Mouse (Mus musculus): ENCODE measurements around the gene Sel1l.
"Not testable (repeated sequence)": the region's sequence is repeated elsewhere in the genome, so short reads cannot be mapped to it uniquely, and the experiment has no call there.

The Sel1l gene

DNA sequence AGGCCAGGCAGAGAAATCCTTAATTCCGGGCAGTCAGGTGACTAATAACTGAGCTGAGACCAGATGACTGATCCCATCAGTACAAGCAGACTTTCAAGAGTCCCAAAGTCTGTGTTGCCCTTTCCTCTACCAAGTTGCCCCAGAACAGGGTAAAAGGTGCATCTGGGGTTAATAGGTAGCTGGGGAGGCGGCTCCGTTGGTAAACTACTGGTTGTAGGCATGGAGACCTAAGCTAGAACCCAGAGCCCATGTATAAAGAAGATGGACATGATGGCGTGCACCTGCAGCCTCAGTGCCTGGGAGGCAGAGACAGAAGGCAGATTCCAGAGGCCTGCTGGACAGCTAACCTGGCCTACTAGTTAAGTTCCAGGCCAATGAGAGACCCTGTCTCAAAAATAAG, 30.2 kb downstream of the Sel1l start:
- DNase-seq (ENCODE audit: low spot score in 2 of 2), result no peak

DNA sequence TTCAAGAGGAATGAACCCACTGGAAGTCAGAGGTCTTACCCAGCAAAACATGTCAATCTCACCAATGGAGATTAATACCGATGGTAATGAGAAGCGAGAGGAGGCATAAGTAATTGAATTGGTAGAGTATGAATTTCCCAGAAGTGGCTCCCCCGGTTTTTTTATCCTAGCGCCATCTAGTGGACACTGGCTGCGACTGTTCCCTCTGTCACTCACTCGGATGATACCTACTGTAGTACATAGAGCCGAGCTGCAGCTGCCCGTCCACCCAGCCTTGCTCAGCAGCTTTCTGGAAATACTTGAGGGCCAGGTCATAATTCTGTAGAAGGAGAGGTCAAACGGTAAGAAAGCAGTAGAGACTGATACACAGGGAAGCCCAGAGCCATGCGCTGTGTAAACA, 33.0 kb downstream of the Sel1l start:
- DNase-seq (ENCODE audit: low spot score in 2 of 2), result peak; percentile 20 to 41

DNA sequence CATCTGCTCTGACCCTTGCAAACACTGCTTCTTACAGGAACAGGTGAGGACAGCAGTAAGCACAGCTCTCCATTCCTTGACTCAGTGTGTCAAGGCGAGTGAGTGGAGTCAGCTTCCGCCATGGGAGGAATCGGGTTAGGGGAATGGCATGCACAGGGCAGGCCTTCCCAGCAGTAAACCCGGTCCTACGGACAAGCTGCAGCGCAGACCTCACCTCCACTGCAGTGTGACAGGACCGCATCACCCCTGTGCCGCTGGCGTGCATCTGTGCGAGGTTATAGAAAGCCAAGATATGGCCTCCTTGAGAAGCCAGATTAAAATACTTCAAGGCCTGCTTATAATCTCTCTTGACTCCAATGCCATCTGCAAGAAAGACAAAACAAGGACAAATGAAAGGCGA, 33.4 kb downstream of the Sel1l start:
- DNase-seq (ENCODE audit: low spot score in 2 of 2), result no peak

DNA sequence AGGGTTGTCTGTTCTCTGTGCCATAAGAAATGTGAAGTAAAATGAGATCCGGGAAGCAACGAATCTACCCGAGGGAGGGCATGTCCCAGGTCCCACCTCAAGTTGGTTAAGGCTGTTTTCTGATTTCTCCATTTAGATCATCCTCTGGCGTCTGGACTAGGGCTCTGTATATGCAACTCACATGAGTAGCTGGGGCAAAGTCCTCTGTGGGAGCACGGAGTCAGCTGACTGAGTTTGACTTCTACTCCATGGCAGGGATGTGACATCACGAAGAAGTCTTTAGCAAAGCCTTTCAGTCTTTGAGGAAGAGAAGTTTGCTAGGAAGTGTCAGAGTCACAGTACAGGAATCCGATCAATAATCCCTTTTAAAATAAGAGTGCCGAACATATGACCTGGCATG, 40.0 kb downstream of the Sel1l start:
- DNase-seq (ENCODE audit: low spot score in 2 of 2), result no peak

DNA sequence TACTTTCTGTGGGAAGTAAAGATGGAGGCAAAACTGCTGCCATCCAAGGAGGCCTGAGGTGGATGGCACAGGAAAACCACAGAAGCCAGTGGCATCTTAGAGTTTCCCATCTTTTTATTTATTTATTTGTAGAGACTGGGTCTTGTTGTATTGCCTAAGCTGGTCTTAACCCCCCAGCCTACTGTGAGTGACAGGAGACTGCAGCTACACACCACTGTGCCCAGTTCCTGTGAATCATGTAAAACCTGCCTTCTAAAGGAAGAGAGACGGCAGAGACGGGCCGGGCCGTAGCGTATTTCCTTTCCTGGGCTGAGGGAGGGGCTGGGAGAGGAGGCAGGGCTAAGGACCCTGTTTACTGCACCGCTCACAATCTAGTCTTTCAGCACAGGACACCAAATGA, 41.2 kb downstream of the Sel1l start:
- no peak for DNase-seq (ENCODE audit: low spot score in 2 of 2)

DNA sequence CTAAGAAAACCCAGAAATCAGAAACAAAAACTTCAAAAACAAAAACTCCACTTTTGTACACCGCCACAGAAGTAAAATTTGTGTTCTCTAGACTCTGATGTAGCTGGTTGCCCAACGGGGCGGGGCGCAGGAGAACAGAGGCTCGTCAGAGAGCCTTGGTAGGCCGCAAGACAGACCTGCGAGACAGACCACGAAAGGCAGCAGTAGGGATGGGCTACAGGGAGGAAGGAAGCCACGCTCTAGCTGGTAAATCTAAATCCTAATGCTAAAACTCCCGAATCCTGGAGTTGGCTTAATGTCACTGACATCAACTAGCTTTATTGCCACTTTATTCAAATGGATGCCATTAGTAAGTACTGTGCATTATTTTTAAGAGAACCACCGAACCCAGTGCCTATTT, 41.9 kb downstream of the Sel1l start:
- DNase-seq (ENCODE audit: low spot score in 2 of 2), result no peak

DNA sequence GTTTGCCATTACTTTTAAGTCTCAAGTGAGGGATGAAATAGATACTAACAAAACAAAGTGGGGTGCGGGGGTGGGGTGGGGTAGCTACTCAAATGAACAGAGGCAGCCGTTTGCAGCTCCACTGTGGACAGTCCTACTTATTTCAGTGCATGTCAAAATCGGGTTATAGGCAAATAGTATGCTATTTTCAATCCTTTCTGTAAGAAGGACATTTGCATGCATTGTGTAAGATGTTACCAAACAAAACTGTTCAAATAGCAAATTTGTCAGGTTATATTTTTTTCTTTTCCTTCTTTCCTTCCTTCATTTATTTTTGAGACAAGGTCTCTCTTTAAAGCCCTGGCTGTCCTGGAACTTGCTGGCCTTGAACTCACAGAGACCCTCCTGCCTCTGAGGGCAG, 44.7 kb downstream of the Sel1l start:
- DNase-seq (ENCODE audit: low spot score in 2 of 2), result no peak

DNA sequence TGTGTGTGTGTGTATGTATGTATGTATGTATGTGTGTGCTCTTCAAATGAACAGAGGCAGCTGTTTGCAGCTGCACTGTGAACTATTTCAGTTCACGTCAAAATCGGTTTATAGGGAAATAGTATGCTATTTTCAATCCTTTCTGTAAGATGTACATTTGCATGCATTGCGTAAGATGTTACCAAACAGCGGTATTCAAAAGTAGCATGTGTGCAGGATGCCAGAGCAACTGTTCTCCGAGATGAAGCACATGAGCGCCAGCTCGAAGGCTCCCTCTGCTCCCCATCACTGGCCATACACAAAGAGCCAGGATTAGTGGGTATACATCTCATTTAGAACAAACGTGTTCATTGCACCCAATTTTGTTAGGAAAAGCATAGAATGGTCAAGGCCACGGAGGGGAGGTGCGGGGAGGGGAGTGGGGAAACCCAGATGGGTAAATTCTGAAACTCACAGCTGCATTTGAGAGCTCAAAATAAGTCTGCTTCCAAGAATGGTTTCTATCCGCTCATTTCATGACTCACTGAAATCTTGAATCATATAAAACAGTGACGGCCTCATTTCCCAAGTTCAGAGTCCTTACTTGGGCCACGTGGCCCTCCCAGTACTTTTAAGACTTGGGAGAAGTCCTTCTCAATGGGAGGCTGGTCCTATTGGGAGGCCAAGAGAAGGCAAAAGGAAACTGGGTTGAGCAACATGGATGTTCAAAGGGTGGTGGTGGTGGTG, 45.6 kb downstream of the Sel1l start:
- no peak for DNase-seq (ENCODE audit: low spot score in 2 of 2)

DNA sequence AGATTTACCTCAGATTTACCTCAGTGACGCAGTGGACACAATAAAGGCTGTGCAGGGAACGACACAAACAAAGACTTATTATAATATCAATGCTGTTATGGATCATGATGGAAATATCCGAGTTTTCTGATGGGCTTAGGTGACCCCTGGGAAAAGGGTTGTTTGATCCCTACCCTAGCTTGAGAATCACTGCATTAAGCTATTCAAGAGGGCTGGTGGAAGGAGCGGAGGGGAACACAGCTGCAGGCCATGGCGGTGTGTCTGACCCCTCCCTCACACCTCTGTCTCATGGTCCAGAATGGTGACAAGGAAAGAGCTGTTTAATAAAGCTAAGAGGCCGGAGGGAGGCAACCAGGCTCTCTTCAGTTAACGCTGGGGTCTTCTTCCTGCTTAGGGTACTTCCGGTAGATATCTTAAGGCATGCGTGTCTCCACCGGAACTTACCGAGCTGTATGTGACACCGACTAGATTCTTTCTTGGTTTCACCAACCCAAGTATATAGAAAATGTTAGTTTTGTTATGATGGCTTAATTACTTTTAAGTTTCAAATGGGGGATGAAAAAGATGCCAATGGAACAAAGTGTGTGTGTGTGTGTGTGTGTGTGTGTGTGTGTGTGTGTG, 46.3 kb downstream of the Sel1l start:
- DNase-seq (ENCODE audit: low spot score in 2 of 2), result no peak

DNA sequence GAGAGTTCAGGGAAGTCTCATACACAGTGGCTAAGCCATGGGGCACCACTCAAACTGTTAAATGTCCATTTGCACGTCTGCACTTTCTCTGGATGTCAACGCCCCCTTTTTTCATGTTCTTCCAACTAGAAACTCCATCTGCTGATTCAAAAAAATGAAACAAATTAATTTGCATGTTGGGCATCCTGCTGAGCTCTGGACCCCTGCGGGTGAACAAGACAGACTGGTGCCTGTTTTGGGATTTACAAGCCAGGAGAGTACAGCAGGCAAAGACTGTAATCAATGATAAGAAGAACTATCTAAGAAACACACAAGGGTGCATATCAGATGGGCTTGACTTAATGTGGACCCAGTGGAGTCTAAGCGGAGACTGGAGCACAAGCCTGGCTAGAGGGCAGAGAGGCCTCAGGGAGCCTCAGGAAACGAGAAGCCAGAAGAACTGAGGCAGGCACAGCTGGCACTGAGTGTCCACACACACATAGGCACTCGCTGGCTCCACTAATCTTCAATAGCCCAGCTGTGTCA, 48.0 kb downstream of the Sel1l start:
- DNase-seq (ENCODE audit: low spot score in 2 of 2), result no peak

DNA sequence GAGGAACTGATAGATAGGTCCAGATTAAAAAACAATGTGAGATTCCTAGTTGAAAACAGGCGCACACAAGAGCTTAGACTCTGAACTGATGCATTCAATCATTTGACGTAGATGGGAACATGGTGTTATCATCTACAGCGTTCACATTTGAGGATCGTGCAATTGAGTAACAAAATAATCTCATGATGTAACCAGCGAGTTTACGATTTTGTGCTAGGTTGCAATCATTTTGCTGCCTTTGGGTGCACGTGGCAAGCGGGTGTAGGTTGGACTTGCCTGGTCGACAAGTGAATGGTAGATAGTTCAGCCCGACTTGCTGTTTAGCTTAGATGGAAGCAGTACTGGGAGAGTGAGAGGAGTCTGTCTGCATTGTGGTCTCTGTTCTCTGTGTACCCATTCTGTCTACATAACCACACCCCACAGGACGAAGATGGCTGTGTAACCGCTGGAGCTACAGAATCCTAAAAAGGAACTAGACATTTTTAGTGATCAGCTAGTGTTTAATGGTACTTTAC, 49.1 kb downstream of the Sel1l start:
- DNase-seq (ENCODE audit: low spot score in 2 of 2), result no peak

DNA sequence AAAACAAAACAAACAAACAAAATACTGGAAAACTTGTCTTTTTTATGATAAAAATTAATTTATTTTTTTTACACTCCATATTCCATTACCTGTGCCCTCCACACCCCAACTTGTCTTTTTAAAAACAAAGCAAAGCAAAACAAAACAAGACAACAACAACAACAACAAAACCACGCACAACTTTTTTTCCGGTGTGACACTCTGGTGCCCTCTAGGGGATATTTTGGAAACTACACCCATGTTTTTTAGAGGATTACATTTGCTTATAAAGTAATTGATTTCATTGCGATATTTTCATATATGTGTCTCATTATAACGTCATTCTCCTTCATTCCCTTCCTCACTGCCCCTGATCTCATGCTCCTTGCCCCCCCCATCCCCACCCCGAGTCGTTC, 49.6 kb downstream of the Sel1l start:
- peak in 1 of 2 experiments; percentile 27 for DNase-seq (ENCODE audit: low spot score in 2 of 2)

DNA sequence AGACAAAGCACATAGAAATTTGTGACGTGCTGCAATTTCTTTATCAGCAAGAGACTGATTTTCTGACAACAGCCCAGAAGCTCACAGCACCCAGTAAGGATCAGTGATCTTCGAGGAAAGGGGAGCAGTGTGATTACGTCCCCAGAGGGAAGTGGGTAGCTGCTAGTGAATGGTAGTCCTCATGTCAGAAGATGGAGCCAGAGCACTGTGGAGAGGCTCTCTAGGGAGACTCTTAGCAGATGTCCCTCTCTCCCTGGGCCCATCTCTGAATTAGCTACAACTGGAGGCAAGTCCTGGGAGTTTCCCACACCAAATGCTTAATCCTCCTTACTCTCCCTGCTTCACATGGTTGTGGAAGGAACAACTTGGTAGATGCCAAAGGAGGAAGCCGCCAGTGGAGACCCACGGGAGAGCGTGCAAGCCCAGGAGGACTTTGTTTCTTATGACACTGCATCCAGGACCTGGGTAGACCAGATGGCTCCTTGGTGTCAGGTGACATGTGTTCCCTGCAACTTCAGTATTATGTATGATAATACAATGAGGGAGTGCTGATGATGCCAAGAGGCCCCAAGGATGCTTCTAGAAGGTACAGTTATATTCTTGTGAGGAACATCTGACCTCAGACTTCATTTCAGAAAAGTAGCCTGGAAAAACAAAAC, 50.1 kb downstream of the Sel1l start:
- DNase-seq (ENCODE audit: low spot score in 2 of 2), result no peak

DNA sequence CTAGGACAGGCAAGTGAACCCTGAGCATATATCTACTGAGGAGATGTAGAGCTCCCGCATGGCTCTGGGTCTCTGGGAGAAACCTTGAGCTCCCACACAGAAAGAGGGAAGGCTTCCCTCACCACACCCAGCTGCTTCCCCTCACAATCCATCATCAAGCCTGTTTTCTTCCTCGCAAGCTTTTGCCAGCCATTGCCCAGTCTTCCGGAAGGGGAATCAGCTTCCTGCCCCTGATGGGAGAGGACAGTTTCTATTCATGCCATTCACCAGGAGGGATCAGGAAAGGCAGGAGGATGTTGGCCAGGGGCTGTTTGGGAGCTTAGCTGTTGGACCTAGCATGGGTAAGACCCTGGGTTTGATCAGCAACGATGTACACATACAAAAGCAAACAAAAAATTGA, 52.2 kb downstream of the Sel1l start:
- no peak for DNase-seq (ENCODE audit: low spot score in 2 of 2)

DNA sequence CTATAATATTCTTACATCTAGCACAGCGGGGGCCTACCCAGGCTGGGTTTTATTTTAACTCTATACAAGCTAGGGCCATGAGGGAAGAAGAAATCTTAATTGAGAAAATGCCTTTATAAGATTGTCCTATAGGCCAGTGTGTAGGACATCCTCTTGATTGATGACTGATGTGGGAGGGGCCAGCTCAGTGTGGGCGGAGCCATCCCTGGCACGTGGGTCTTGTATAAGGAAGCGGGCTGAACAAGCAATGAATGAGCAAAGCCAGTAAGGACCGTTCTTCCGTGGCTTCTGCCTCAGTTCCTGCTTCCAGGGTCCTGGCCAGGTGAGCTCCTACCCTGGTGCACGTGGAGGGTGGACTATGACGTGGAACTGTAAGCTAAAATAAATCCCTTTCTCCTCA, 55.7 kb downstream of the Sel1l start:
- DNase-seq (ENCODE audit: low spot score in 2 of 2), result no peak

DNA sequence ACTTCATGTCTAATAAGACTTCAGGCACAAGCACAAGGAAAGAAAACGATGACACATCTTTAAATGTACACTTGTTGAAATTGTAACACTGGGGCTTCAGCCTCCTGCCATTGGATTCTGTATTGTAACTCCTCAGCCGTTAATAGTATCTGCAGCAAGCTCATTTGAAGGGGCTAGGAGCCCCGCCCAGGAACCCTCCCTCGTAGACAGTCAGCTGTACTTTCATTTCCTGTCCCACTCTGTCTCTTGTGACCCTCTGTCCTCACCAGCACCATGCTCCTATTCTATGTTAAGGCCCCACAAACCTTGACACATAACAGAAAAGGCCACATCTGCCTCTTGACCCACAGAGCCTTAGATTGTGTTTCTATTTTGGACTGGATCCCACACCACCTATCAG, 57.1 kb downstream of the Sel1l start:
- DNase-seq (ENCODE audit: low spot score in 2 of 2), result peak; percentile 3 to 7

DNA sequence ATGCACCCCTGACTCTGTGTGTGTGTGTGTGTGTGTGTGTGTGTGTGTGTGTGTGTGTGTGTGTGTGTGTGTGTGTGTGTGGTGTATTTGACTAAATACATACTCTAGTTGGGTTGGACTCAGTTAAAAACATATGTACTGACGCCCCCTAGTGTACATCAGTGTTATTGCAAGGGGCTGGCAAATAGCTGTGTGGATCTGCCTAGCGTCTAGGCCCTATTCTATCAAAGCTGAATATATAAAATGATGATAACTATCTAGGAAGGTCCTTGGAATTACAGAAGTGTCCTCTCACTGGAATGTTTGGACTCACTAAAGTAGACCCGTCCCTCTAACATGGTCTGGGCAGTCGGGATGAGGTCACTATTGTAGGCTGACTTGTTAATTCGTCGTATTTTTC, 59.2 kb downstream of the Sel1l start:
- peak; percentile 30 to 51 for DNase-seq (ENCODE audit: low spot score in 2 of 2)

DNA sequence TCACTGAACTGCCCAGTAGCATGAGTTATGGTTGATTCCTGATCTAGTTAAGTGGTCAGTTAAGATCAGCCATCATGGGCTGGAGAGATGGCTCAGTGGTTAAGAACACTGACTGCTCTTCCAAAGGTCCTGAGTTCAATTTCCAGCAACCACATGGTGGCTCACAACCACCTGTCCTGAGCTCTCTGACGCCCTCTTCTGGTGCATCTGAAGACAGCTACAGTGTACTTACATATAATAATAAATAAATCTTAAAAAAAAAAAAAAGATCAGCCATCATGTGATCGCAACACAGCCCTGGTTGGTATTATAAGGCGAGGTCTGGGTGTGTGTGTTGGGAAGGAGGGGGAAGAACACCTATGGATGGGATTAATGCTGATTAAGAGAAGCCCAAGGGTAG, 60.5 kb downstream of the Sel1l start:
- DNase-seq (ENCODE audit: low spot score in 2 of 2), result not testable (repeated sequence)

DNA sequence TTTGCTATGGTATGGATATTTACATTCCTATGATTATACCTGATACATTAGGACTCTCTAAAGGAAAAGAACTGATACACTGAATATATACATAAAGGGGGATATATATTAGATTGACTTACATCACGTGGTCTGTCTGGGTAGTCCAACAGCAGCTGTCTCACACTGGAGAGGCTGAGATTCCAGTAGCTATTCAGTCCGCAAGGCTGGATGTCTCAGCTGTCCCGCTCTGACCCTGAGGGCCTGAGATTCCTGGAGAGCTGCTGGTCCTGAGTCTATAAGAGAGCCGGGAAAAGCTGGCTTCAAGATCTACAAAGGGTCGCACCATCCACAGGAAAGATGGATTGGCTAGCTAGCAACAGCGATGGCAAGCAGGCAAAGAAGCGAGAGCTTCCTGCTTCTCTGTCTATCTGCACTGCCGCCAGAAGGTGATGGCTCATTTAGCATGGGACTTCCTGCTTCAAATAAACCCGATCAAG, 61.0 kb downstream of the Sel1l start, which contains the start of gene Ston2:
Ston2 (minus strand) TSS at position 429 of the 479 bp plus-strand sequence.
- DNase-seq (ENCODE audit: low spot score in 2 of 2), result no peak

DNA sequence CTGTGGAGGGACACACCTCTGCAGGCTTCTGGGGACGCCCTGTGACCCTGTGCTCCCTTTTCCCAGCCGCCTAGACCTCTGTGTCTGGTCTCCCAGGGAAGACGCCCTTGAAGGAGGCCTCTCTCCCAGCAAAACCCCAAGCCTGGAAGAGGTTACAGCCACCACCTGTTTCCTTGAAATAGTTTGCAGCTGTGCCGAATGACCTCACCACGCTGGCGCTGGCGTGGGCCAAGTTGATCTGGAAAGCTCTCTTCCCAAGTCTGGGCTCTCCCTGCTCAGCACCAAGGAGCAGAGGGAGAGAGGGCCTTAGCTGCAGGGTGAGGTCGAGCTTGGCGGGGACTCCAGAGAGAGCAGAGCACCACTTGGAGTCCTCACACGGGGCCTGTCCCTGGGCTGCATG, 62.6 kb downstream of the Sel1l start:
- no peak for DNase-seq (ENCODE audit: low spot score in 2 of 2)

DNA sequence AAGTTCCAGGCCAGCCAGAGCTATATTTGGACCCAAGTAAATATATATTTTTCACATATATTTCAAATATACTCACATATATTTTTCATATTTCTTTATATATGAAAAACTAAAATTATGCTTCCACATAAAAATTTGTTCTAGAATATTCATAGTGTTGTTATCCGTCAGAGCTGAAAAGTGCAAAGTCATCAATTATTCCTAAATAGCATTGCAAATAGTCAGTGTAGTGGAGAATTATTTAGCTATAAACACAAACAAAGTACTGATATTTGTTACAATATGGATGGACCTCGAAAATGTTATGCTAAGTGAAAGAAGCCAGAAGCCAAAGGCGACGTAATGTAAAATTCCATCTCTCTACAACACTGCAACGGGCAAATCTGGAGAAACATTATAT, 67.5 kb downstream of the Sel1l start:
- no peak for DNase-seq (ENCODE audit: low spot score in 2 of 2)

DNA sequence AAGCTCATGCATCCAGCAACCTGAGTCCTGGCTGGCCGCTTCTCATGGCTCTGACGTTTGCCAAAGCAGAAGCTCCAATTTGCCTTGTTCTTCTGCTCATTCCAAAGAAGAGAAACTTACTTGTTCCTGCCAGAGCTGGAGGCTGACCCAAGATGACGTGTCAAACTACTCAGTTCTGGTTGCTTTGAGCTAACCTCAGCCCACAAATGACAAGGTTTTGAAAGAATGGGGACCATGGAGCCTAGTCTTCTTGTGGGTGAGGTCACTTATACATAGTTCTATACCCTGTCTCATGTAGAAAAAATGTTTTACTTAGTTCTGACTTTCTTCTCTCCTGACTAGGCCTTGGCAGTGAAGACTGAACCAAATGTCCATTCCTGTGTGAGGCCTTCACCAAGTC, 68.4 kb downstream of the Sel1l start:
- no peak for DNase-seq (ENCODE audit: low spot score in 2 of 2)

DNA sequence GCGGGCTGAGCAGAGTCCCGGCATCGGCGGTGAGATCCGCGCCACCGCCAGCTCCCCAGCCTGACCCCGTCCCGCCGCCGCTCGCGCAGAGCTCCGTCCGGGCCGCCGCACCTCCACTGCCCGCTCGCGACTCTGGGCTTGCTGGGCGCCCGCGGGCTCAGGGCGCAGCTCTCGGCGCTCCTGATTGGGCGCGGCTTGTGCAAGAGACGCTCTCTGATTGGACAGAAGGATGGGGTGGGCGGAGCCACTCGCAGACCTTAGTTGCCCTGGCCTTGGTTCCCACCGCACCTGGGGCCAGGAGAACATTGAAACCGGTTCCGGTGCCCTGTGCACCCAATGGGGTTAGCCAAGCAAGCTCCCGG, 70.0 kb downstream of the Sel1l start:
- DNase-seq (ENCODE audit: low spot score in 2 of 2), result peak; percentile 64 to 65
